Mouse (Mus musculus) A20 (cell line): Measurements from ENCODE around the gene H2-T22.
A peak's percentile ranks its signal among the peaks of the same experiment; 100 is the strongest.
"Not testable (repeated sequence)": the region's sequence is repeated elsewhere in the genome, so short reads cannot be mapped to it uniquely, and the experiment has no call there.

Experiments
- DNase-seq: peaks from one replicate; pipeline ENCODE4 v3.0.0-alpha.2; 2011; ENCODE audit warnings: low read depth, low spot score

H2-T22 gene

GRCm38 (mm10) chr17:36042610-36043169 is at the start of gene H2-T22, which contains the start of gene Gm6034:
H2-T22 (minus strand) TSS chr17:36042747.
Gm6034 (plus strand) TSS chr17:36042961.
- peak; percentile 96 for DNase-seq

GRCm38 (mm10) chr17:36091933-36092332 is 49.4 kb upstream of the H2-T22 start:
- not testable (repeated sequence) for DNase-seq

GRCm38 (mm10) chr17:36085976-36086375 is 43.4 kb upstream of the H2-T22 start:
- not testable (repeated sequence) for DNase-seq

- DNase-seq = no peak
Measured at GRCm38 (mm10) chr17:36083870-36084451, 41.4 kb upstream of the H2-T22 start.

GRCm38 (mm10) chr17:36083266-36083869 is 40.8 kb upstream of the H2-T22 start:
- no peak for DNase-seq

- DNase-seq = not testable (repeated sequence)
Measured at GRCm38 (mm10) chr17:36082519-36083232, 40.1 kb upstream of the H2-T22 start.

GRCm38 (mm10) chr17:36081901-36082300 is 39.4 kb upstream of the H2-T22 start:
- DNase-seq = not testable (repeated sequence)

- peak; percentile 82 for DNase-seq
Measured at GRCm38 (mm10) chr17:36060829-36061228, 18.3 kb upstream of the H2-T22 start.

GRCm38 (mm10) chr17:36058362-36058761 is 15.8 kb upstream of the H2-T22 start, which contains the start of gene Gm11127:
Gm11127 (minus strand) TSS chr17:36058371.
- DNase-seq = not testable (repeated sequence)

- DNase-seq = not testable (repeated sequence)
Measured at GRCm38 (mm10) chr17:36057927-36058326, 15.4 kb upstream of the H2-T22 start.

- DNase-seq = no peak
Measured at GRCm38 (mm10) chr17:36043286-36043685, 739 bp upstream of the H2-T22 start.

- DNase-seq = not testable (repeated sequence)
Measured at GRCm38 (mm10) chr17:36042055-36042454, 492 bp downstream of the H2-T22 start.

GRCm38 (mm10) chr17:36040604-36041003 is 1.9 kb downstream of the H2-T22 start:
- not testable (repeated sequence) for DNase-seq

GRCm38 (mm10) chr17:36036126-36036525 is 6.4 kb downstream of the H2-T22 start:
- peak; percentile 33 for DNase-seq

GRCm38 (mm10) chr17:36035010-36035638 is 7.4 kb downstream of the H2-T22 start:
- peak; percentile 78 for DNase-seq

GRCm38 (mm10) chr17:36034524-36034923 is 8.0 kb downstream of the H2-T22 start:
- DNase-seq = not testable (repeated sequence)

- DNase-seq = peak; percentile 94
Measured at GRCm38 (mm10) chr17:36032351-36032875, 10.1 kb downstream of the H2-T22 start, which contains the start of gene H2-T23. H2-T23 (minus strand) TSS chr17:36032855.

- DNase-seq = peak; percentile 76
Measured at GRCm38 (mm10) chr17:36031583-36032331, 10.8 kb downstream of the H2-T22 start.

- DNase-seq = not testable (repeated sequence)
Measured at GRCm38 (mm10) chr17:36030703-36031582, 11.6 kb downstream of the H2-T22 start.
